Mouse (Mus musculus): ENCODE results near the gene Cldn34b2.
"Not testable (repeated sequence)": the region's sequence is repeated elsewhere in the genome, so short reads cannot be mapped to it uniquely, and the experiment has no call there.

The Cldn34b2 gene

DNA sequence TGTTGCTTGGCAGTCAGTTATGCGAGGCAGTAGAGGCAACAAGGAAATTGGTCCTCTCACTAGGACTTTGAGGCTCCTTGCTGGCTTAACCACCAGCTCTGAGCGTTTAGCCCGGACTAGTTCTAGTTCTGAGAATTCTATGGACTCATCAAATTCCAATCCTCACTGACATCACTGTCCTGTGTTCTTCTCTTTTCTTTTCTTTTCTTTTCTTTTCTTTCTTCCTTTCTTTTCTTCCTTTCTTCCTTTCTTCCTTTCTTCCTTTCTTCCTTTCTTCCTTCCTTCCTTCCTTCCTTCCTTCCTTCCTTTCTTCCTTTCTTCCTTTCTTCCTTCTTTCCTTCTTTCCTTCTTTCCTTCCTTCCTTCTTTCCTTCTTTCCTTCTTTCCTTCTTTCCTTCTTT lies at the start of gene Cldn34b2:
Gene Cldn34b2 (minus strand): TSS at position 101 of the 400 bp plus-strand sequence.
- DNase-seq: not testable (repeated sequence)

DNA sequence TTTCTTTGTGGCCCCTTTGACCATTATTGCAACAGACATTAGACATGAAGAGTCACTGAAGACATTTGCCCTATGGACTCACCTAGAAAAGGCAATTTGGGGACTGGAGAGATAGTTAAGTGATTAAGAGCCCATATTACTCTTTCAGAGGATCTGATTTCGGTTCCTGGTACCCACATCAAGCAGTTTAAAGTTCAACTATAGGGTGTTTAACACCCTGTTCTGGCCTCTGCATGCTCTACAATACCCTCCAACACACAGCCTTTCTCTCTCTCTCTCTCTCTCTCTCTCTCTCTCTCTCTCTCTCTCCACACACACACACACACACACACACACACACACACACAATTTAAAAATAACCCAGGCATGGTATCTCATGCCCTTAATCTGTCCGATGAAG lies 49.4 kb upstream of the Cldn34b2 start:
- DNase-seq: no peak

DNA sequence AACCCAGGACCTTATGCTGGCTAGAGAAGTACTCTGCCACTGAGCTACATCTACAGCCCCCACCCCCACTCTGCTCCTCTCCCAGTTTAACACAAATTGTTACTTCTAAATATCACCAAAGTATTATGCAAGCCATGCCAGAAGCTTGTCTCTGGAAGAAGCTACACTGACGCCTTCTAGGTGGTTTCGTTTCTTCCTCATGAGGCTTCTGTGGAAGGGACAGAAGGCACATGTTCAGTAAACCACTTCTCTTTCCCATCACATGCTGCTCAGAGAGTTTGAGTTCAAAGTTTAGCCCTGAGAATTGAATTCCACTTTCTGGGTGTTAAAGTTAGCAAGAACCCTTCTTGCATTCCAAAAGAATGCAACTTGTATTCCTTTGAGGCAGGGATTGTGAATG lies 49.0 kb upstream of the Cldn34b2 start:
- no peak for DNase-seq

DNA sequence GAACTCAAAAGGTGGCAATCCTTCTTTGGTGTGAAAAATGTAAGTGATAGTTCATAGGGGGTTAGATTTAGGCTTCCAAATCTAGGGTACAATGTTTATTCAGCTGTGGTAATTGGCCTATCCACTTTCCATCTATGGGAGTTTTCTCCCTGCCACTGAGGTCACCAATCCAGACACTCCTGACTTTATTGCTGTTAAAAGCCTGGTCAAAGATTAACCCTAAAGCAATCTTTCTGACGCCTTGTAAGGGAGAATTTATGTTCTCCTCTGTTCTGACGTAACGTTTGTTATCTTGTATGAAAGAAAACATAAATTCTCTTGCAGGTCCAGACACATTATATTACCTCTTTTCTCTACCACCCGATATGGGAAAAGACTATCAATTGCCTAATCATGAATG lies 47.4 kb upstream of the Cldn34b2 start:
- no peak for DNase-seq

DNA sequence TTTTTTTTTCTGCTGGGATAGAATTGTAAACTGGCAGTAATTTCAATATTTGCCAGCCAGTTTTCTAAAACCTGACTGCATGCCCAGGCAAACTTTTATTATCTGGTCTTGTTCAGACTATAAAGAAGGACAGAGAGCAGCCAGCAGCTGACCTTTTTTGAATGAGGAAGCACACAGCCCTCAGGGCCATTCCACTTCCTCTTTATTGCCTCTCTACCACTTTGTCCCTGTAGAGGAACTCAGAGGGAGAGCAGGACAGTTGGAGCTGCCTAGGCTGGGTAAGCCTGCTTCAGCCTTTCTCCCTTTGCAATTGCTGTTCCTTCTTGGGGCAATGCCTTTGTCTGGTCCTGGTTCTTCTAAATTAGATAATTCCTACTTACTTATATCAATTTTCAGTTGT lies 44.1 kb upstream of the Cldn34b2 start:
- peak; percentile 2 for DNase-seq

DNA sequence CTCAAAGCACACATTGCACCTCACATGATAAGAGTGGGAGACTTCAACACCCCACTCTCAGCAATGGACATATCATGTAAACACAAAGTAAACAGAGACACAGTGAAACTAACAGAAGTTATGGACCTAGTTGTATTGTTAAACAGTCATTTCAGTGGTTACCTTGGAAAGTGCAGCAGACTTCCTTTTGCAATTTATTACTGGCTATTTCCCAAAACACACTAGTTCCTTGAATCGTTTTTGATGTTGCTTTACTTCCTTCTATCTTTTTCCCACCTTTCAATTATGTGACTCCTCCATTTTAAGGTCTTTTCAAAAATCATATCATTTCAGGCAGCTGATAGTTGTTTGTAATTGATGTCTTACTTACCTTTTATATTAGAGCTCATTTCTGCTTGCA lies 43.5 kb upstream of the Cldn34b2 start:
- DNase-seq: no peak

DNA sequence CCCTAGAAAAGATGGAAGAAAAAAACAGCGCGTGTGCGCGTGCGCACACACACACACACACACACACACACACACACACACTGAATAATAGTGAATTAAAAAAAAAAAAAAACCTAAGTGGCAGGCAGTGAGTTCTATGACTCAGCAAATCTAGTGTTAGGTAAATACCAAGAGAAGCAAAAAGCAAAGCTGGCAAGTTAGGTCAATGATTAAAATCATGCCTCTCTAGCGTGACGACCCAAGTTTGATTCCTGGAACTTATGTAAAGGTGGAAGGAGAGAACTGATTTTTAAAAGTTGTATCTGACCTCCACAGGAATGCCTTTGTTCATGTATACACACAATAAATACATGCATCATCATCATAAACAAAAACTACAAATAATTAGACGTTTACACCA lies 41.7 kb upstream of the Cldn34b2 start:
- DNase-seq: no peak

DNA sequence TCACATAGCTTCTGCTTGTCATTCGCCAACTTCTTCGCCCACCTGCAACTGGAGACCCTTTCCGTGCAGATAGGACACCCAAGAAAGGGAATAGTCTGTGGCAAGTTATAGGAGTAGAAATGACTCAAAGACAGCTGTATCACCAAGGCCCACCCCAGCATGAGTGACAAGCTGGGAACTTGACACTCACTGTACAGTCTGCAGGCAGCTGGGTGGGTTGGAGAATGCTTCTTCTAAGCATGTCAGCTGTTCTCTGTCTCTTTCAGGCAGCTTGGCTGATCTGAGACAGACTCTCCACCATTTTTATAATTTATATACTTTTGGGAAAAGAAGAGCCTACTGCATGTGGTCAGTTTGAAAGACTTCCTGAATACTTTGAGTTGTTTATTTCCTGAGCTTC lies 39.5 kb upstream of the Cldn34b2 start:
- DNase-seq: no peak

DNA sequence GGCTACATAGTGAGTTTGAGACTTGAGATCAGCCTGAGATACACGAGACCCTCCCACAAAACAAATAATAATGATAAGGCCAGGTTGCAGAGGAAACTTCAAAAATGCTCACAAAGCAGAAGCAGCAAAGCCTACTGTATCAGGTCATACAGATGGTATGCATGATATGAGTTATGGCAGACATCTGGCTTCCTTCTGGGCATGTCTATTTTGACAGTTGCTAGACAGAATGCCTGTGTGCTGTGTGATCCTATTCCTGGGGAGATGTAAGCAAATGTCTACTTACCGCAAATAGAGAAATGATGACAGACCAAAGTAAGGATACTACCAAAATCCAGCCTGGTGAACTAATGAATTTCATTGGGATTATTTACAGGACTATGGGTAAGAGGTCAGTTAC lies 38.1 kb upstream of the Cldn34b2 start:
- no peak for DNase-seq

DNA sequence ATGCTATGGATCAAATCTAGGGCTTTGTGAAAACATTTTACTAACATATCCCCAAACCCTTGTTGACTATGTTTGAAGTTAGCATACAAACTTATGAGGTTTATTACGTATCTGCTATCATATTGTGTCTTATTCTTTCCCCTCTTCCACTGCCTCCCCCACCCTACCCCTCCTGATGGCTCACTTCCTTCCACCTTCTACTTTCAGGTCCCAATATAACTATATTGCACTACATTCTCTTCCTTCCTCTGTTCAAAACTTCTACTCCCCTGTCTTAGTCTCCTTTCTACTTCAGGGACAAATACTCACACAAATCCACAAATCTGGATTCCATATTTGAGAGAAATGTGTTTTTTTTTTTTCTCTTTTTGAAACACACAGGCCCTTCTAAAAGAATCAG lies 35.3 kb upstream of the Cldn34b2 start:
- no peak for DNase-seq

DNA sequence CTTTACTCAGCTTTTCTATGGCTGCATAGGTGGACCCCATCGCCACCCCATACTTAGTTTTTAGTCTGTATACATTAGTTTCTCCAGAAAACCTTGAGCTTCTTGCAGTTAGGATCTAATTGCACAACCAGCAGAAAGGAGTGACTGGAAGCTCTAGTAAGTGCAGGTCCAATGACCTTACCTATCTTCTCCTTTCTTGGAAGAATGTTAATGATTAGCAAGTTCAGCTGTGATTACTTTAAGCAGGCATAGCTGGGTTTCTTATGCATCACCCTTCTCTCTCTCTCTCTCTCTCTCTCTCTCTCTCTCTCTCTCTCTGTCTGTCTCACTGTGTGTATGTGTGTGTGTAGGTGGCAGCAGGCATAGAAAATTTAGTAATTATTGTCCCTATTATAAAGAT lies 23.7 kb upstream of the Cldn34b2 start:
- no peak for DNase-seq

DNA sequence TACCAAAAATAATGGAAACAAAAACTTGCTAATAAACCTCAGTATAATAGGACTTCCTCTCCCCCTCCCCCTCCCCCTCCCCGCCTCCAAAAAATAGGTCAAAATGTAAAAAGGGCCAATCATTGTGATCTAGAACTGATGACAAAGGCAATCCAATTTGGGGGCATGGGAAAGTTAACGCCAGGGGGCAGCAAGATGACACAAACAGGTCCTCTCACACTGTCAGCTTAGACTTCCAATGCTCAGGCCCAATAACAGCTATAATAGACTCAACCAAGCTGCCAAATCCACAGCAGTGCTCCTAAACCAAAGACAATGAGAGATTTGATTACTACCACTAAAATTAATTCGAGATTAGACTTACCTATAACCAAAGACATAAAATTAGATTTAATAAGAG lies 16.5 kb upstream of the Cldn34b2 start:
- peak; percentile 16 for DNase-seq

DNA sequence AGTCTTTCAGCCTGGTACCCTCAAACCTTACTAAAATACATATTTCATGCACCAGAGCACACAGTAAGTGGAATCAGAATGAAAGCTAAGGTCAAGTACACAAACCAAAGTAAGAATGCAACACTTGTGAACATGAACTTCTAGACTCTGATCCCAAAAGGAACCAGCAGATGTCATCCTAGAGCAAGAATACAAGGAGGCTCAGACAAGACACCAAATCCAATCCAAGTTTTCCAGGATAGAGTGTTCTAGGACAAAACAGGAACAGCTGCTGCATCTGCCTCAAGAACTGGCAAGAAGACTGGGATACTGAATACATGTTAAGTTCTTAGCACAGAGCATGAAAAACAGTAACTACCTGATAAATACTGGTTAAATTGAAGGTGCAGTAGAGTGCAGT lies 30.2 kb downstream of the Cldn34b2 start:
- no peak for DNase-seq

DNA sequence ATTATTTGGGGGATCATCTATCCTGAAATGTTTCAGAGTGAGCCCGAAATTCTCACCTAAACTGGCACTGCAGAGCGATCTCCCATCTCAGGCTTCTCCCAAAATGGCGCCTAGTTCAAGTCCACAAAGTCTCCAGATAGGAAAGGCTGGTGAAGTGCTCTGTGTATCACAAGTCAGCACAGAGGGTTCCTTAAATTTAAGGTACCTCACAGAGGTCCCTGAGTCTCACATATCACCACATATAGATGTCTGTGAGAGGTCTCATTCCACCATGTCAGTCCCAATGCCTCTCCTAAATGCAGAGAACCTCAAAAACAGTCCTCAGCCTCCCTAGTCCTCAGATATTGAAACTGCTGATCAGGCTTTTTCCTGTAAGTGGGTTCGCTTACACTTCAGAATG lies 34.6 kb downstream of the Cldn34b2 start, which contains the start of gene Magea2:
Gene Magea2 (minus strand): TSS at position 101 of the 400 bp plus-strand sequence.
- DNase-seq: not testable (repeated sequence)

DNA sequence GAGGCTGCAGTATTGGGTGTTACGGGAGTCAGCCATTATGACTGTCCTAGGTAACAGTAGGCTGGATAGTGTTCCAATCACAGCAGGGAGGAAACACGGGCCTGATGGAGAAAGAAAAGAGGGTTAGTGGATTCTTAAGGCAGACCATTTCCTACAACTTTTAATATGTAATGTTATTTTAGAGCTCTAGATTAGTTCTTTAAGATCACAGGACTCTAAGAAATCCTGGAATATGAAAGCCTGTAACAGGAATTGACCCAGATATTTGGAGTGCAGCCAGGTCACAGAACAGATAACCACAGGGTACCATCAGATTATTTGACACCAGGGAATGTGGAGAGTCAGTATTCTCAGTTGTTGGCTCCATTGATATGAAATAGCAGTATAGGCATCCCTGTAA lies 38.5 kb downstream of the Cldn34b2 start, which contains the start of gene Magea1:
Gene Magea1 (minus strand): TSS at position 101 of the 400 bp plus-strand sequence.
- not testable (repeated sequence) for DNase-seq
